In genomic region chr3:137932748-137933147, GRCm38 (mm10) we compare ENCODE assay signal across 20 mouse cellular contexts. TPM values are rescaled to one million over a fixed set of nuclear protein-coding genes. Genes with fewer than 3 reads are reported as not detected.
DNase-seq lines count a peak whose midpoint lies in the region; ATAC-seq lines count a peak whose summit lies in the region.
"Had no signal": no experiment of that assay in that cellular context is flagged by ENCODE, and none has a peak within 500 bp of the region (broad histone marks: within the 10 kb centered on the region; RNA-seq: fewer than 3 reads in every experiment).

No protein-coding gene starts in this region.

- H3K9me3 ChIP-seq in kidney, embryonic 16.5 days (ENCODE audit: low read length): no peaks in the 10 kb centered on the region; the same call in 1 of the 2 replicates
- H3K9me3 ChIP-seq: hindbrain, embryonic 15.5 days; limb, embryonic 10.5 days; midbrain, embryonic 10.5 days had no signal

- no peak overlapping the region for H3K4me3 ChIP-seq in kidney, embryonic 16.5 days (ENCODE audit: low read length)
- H3K4me3 ChIP-seq: hindbrain, embryonic 15.5 days; limb, embryonic 10.5 days; midbrain, embryonic 10.5 days had no signal

- H3K36me3 ChIP-seq in kidney, embryonic 16.5 days (ENCODE audit: insufficient read depth, low read length): peaks cover 14% of the 10 kb centered on the region; the same call in 1 of the 2 replicates

- H3K4me1 ChIP-seq in kidney, embryonic 16.5 days (ENCODE audit: insufficient read depth, low read length): peaks cover 20% of the 10 kb centered on the region; the same call in 1 of the 2 replicates
- H3K4me1 ChIP-seq: hindbrain, embryonic 15.5 days had no signal

- peak; percentile 85 for ATAC-seq in kidney, embryonic 16.5 days (ENCODE audit: low FRiP score, low TSS enrichment)
- ATAC-seq: liver, postnatal 0 days had no signal

- no peak overlapping the region for H3K4me2 ChIP-seq in kidney, embryonic 16.5 days (replicated peaks; ENCODE audit: low read depth, low read length)
- H3K4me2 ChIP-seq: hindbrain, embryonic 15.5 days had no signal

- 22% methylated on average over 7 of the region's 7 CpGs for WGBS in kidney, embryonic 16.5 days
- WGBS in large intestine, adult 2 months: 26% methylated on average over 7 of the region's 7 CpGs

- no peak overlapping the region for H3K9ac ChIP-seq in kidney, embryonic 16.5 days (replicated peaks; ENCODE audit: low read length)
- H3K9ac ChIP-seq: hindbrain, embryonic 15.5 days; liver, postnatal 0 days had no signal

- no peak for DNase-seq in kidney, adult 18-20 months
- DNase-seq in thymus, postnatal 0 days (ENCODE audit: low spot score): peak; percentile 31
- no peak for DNase-seq in thymus, adult 18-20 months
- DNase-seq in large intestine, adult 2 months (ENCODE audit: low read depth, low spot score): peak; percentile 59
- DNase-seq in urinary bladder, postnatal 10 days (ENCODE audit: low spot score): no peak
- no peak for DNase-seq in right cerebral cortex, postnatal 4 days
- DNase-seq: adrenal gland, postnatal 36 days; B cell, adult 2 months; cerebellum, adult 8-10 months; gastrocnemius, postnatal 10 days; heart, adult 18-20 months; heart, postnatal 4 days; layer of hippocampus, adult 9-11 months; liver, postnatal 0 days; retina, postnatal 1 day; thymus, postnatal 36 days had no signal

- H3K27me3 ChIP-seq in kidney, embryonic 16.5 days (ENCODE audit: insufficient read depth, low read length): no peaks in the 10 kb centered on the region
- H3K27me3 ChIP-seq: hindbrain, embryonic 15.5 days had no signal

- no peak overlapping the region for H3K27ac ChIP-seq in kidney, embryonic 16.5 days (ENCODE audit: low read length)
- H3K27ac ChIP-seq: hindbrain, embryonic 15.5 days; limb, embryonic 10.5 days; midbrain, embryonic 10.5 days had no signal

RNA-seq across cellular contexts. Expression of gene Lamtor3, which starts 14.4 kb away (rescaled TPM):
- 118 and 125 TPM in 2 replicates for polyA plus RNA-seq in kidney, embryonic 16.5 days (2015; fragmentation: Nextera tagmentation; extraction: Ambion mirVana)
- polyA plus RNA-seq in thymus, postnatal 0 days (2015; fragmentation: Nextera tagmentation; extraction: Ambion mirVana): 119 and 129 TPM in 2 replicates
- polyA plus RNA-seq in large intestine, adult 2 months (2012; rRNA removed): 25.4 and 29.1 TPM in 2 replicates

RNA-seq across cellular contexts. Expression of gene Dapp1, which starts 48.6 kb away (rescaled TPM):
- 9.3 and 10.1 TPM in 2 replicates for polyA plus RNA-seq in kidney, embryonic 16.5 days (2015; fragmentation: Nextera tagmentation; extraction: Ambion mirVana)
- polyA plus RNA-seq in thymus, postnatal 0 days (2015; fragmentation: Nextera tagmentation; extraction: Ambion mirVana): 22.6 and 26.0 TPM in 2 replicates
- polyA plus RNA-seq in large intestine, adult 2 months (2012; rRNA removed): 9.0 and 10.9 TPM in 2 replicates

Comparison
In these comparisons a context has a peak if more than half of its experiments do, and no peak if none do; other contexts are left out.
1. DNase-seq: peak in thymus, postnatal 0 days (single experiment) and large intestine, adult 2 months (single experiment); none in kidney, adult 18-20 months (single experiment), thymus, adult 18-20 months (0 of 2), urinary bladder, postnatal 10 days (single experiment) and right cerebral cortex, postnatal 4 days (single experiment).